Mouse (Mus musculus): ENCODE data around the gene Cald1. TPM values are rescaled to one million over a fixed set of nuclear protein-coding genes. Genes with fewer than 3 reads are reported as not detected.
A peak's percentile ranks its signal among the peaks of the same experiment; 100 is the strongest.

The Cald1 gene
- total RNA-seq, 2 experiments from 2014 or later = 70.2 to 87.0 TPM

DNA sequence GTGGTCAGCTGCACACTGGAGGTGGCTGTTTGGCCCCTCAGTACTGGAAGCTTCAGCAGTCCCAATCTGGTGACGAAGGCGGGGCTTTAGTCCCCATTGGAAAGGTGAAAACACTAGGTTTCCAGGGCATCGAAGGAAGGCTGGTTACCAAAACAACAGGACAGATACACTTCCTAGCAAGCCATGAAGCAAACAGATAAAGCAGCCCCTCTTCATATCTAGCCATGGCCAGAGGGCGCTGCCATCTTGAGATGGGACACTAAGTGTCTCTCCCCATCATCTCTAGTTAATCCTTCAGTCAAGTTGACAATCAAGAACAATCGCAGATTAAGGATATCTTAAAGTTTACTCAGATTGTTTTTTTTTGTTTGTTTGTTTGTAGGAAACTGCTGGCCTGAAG is 167.4 kb downstream of the Cald1 start:
- no peak for DNase-seq

DNA sequence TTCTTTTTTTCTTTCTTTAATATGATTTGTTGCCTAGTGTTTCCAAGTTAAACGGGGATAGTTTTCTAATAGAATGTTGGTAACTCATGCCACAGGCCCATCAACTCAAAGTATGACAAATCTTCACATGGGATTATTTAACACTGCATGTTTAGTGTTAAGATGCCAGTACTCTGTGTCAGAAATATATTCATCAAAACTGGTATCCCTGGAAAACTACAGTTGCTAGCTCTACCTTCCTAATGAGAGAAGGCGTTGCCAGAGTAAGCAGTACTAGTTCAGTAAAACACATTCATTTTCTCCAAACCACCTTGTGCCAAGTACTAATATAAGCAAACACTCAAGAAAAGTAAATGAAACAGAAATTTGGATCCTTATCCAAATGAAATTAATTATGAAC is 171.7 kb downstream of the Cald1 start:
- no peak for DNase-seq

DNA sequence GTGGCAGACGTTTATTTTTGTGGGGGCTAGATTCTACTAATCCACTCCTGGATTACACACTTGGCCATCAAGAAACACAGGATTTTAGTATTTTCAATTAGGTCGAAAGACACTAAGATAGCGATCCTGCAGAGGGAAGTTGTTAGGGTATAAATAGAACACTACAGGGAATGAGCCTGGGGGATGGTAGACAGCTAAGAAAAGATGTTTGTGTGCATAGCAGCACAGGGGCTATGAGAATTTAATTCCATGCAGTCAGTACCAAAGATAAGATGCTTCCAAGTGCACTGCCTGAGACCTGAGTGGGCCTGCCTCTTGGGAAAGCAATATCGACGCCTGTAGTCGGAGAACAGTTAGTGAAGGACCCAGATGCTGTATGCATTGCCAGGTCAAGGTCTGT is 172.2 kb downstream of the Cald1 start:
- DNase-seq = no peak

DNA sequence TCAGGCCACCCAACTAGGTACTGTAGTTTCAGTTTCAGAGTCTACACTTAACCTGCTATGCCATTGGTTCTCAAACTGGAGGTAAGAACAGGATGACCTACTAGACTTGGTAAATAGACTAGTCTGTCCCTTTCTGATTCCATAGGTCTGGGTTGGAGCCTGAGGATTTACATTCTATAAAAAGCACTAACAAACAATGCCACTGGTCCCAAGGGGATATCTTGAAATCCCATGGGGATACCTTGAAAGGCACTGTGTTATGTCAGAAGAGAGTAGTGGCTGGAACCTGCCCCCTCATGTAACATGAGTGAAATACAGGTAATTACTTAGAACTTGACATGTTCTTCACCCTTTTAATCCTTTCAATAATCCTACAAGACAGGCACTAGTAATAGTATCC is 178.1 kb downstream of the Cald1 start:
- no peak for DNase-seq

DNA sequence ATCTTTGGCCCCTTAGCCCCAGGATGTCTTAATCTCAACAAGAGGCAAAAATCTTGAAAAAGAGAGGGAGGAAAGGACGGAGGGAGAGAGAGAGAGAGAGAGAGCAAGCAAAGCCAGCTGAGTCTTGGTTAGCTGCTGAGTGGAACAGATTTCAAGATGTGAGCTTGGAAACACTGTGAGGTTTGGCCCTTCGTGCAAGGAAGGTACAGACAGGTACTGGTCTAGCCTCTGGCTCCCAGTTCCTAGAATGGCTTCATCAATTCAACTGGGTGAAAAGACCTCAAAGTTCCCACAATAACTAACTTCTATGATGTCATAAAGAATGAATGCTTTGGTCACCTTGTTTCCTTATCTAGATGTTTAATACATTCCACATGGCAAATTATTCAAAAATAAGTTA is 178.8 kb downstream of the Cald1 start:
- no peak for DNase-seq

DNA sequence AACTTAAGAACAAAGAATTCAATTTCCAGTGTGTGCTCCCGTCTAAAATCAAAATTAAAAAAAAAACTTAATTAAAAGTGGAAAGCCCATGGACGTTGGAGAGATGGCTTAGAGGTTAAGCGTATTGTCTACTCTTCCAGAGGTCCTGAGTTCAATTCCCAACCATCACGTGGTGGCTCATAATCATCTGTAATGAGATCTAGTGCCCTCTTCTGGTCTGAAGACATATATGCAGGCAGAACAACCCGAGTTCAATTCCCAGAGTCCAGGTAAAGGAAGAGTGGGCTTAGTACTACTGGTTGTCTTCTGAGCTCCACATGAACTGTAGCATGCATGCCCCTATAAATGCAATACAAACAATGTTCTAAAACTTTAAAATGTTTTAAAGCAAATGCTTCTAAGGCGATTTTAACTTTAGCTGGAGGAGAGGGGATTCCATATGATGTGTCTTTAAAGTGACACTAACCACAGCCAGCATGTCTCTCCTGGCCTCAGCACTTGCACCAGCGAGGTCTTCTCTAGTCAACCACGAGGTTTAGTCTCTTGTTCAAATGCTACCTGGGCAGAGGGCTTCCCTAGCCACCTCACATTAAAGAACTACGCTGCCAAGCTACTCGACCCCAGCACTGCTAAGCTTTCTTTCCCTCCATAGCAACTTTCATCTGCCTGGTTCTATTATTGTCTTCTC is 179.8 kb downstream of the Cald1 start:
- DNase-seq = no peak

DNA sequence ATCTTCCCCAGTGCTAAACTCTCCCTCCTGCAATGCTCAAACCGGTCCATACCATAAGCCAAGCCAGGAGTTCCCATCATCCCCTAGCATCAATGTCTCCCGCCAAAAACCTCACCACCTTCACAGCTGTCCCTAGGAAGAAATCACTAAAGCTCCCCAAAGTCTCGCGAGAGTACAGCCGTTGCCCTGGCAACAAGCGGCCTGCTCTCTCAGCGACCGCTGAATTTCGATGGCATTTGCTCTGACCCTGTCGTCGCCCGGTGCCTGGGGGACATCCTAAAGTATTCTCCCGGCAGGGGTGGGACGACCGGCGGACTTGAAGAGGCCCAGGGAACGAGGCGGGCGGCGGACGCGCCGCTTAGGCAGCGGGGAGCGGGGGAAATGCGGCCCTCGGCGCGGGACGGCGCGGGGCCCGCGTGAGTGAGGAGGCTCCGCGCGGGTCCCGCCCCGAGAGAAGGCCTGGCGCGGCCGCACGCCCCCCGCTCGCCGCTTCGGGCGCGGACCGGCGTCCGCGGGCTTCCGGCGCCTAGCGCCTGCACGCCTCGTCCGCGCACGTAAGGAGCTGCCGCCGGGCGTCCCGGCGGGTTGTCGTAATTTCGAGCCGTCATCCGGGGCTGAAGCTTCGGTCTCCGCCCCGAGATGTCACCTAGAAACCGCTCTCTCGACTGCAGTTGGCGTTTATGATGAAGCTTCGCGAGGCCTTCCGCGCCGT is 182.1 kb downstream of the Cald1 start, which contains the start of gene Agbl3:
Gene Agbl3 (plus strand): TSS at position 202 of the 712 bp plus-strand sequence.
- peak; percentile 98 for DNase-seq

DNA sequence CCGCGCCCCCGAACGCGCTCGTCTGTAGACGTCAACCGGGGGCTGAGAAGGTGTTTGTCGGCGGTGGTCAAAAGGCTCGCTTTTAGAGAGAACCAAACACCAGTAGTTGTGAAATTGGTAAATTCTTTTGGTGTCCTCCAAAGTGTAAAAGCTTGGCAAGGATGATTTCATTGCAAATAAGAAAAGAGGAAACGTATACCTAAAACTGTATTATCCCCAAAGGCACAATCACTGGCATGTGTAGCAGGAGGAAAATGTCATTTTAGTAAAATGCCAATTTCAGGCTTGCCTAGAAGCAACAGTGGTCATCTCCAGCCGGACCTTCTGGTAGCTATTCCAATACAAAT is 182.6 kb downstream of the Cald1 start:
- no peak for DNase-seq

DNA sequence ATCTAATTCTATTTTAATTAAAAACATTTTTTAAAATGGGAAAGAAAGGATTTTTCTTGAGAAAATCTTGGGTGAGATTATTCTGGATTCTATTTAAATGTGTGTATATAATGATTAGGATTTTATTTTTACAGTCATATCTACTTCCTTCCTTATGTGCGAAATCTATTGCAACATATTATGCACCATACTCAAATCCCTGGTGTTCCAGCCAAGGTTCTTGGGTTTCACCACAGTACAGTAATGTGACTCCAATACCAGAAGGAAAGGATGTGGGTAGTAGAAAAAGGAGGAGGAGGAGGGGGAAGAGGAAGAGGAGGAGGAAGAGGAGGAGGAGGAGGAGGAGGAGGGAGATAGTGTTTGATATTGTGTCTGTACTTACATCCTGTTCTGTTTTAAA is 184.2 kb downstream of the Cald1 start:
- no peak for DNase-seq

DNA sequence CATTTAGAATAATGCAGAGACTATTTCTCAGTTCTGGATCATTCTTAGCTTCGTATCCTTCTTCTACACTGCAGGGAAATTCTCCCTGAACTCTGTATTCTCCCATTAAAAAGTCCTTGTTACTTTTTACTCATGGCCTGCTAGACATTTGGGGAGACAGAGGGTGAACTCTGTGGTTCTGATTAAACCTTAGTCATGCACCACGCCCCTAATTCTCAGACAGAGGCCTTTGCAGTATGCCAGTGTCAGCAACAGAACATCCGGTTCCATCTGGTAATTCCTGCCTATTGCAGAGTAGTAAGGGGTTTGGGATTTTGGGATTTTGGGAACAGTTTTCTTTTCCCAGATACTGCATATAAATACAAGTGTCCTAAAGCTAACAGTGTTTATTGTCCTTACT is 198.6 kb downstream of the Cald1 start:
- no peak for DNase-seq

DNA sequence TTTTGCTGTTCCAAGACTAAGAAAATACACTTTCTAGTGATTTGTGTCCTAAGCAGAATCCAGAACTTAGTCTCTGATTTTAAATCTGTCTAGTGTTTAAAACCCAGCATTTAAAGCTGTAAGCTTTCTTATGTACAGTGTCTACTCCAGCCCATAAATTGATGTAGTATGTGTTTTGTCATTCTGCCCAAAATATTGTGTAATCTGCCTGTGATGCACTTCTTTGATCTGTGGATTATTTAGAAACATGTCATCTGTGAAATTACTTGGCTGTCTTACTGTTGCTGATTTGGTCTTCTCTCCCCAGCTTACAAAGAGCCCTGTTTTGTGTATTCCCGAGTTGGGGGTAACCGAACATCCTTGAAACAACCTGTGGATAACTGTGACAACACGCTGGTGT is 199.6 kb downstream of the Cald1 start:
- DNase-seq = no peak

DNA sequence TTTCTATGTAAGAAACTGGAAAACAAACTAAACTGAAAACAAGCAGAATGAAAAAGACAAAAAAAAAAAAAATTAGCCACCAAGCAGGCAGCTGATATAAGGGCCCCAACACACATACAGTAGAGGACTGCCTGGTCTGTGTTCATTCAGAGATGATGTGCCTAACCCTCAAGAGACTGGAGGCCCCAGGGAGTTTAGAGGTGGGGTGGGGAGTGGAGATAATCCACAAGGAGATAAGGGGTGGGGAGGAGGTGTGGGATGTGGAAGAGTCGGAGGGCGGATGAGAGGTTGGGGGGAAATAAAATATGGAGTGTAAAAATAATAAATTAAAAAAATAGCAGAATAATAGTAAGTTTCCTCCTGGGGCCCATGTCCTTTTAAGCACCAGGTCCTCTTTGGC is 207.3 kb downstream of the Cald1 start:
- DNase-seq = no peak

DNA sequence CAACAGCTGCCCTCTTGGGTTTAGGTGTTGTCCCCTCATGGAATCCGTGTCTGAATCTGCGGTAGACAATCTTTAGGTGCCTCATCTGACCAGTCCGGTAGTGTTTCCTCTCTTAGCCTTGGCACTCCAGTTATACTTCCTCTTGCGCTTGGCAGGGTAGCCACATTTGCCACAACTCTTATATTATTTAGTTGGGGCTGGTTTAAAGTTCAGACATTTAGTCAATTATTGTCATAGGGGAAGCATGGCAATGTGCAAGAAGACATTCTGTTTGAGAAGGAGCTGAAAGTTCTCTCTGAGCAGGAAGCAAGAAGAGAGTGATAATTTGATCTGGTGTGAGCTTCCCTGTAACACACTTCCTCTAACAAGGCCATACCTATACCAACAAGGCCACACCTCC is 212.4 kb downstream of the Cald1 start:
- no peak for DNase-seq

DNA sequence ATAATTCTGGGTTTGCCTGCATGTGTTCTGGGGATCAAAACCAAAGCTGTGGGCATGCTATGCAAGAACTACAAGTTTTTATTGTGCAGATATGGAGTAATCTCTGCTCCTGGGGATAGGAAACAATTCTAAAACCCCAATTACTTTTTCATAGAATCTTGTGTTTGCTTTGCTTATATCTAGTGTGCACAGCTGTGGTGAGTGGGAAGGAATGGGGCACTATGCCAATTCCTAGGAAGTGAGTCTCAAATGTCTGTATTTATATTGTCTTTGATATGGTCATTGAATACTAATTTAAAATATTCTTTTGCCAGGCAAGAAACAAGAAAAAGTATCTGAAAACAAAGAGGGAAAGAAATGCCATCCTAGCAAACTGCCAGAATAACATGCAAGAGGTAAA is 226.1 kb downstream of the Cald1 start:
- no peak for DNase-seq

Other genes starting within 250 kb of the Cald1 start
- 1 to 10 TPM; 5.9 to 6.7 TPM for gene Akr1b8, start 244.4 kb upstream of the Cald1 start, total RNA-seq (2021)
- gene Akr1b10, start 214.3 kb upstream of the Cald1 start, total RNA-seq (2021) = 10 to 100 TPM; 39.9 to 42.8 TPM
- gene Akr1b7, start 186.2 kb upstream of the Cald1 start, total RNA-seq (2021) = not detected
- 10 to 100 TPM; 39.7 to 42.4 TPM for gene Bpgm, start 122.3 kb upstream of the Cald1 start, total RNA-seq (2021)
- 1 to 10 TPM; 4.6 to 5.5 TPM for gene Agbl3, start 181.9 kb downstream of the Cald1 start, total RNA-seq (2021)